Mouse (Mus musculus) neural tube, embryonic 12.5 days (tissue): Measurements from ENCODE around the gene Rab11fip3. TPM values are rescaled to one million over a fixed set of nuclear protein-coding genes. Genes with fewer than 3 reads are reported as not detected.

Source experiments
- ATAC-seq: fragments of 200-750 bp; cut with Nextera tagmentation; 2 replicates; pipeline ENCODE4 v1.8.0; 2017; ENCODE audit warnings: low read depth, mild to moderate bottlenecking, moderate TSS enrichment, moderate library complexity; ENCODE audit not compliant: low FRiP score
- H3K27ac ChIP-seq: fragments of 300-500 bp; sonication (generic); 2 replicates; pipeline ENCODE4 v1.5.1; 2016
- H3K27me3 ChIP-seq: fragments of 300-500 bp; sonication (generic); replicated peaks from 2 replicates; pipeline ENCODE4 v1.6.1; 2016; ENCODE audit warnings: mild to moderate bottlenecking
- H3K36me3 ChIP-seq: fragments of 300-500 bp; sonication (generic); 2 replicates; pipeline ENCODE4 v1.6.1; 2016; ENCODE audit warnings: mild to moderate bottlenecking
- H3K4me1 ChIP-seq: fragments of 300-500 bp; sonication (generic); 2 replicates; pipeline ENCODE4 v1.6.1; 2016
- H3K4me2 ChIP-seq: fragments of 300-500 bp; sonication (generic); replicated peaks from 2 replicates; pipeline ENCODE4 v1.6.1; 2016; ENCODE audit warnings: mild to moderate bottlenecking
- H3K4me3 ChIP-seq: fragments of 300-500 bp; sonication (generic); 2 replicates; pipeline ENCODE4 v1.5.1; 2016
- H3K9ac ChIP-seq: fragments of 300-500 bp; sonication (generic); 2 replicates; pipeline ENCODE4 v1.6.1; 2016; ENCODE audit warnings: mild to moderate bottlenecking
- H3K9me3 ChIP-seq: fragments of 300-500 bp; sonication (generic); 2 replicates; pipeline ENCODE4 v1.6.1; 2016; ENCODE audit warnings: mild to moderate bottlenecking
- WGBS: fragments of 180-500 bp; shearing (Covaris S2); methylation state at CpG from one replicate; pipeline ENCODE4 v1.1.7; 2016; 5-methylcytosine and 5-hydroxymethylcytosine counted together
- polyA plus RNA-seq: library from polyadenylated mRNA; unstranded; fragments of >200 nt; fragmentation: Nextera tagmentation; extraction: Ambion mirVana; gene quantifications from 2 replicates; pipeline ENCODE4 v1.2.1, GENCODE M21; 2016

The Rab11fip3 gene
- polyA plus RNA-seq, 1 experiment from 2014 or later: 33.8 TPM

DNA sequence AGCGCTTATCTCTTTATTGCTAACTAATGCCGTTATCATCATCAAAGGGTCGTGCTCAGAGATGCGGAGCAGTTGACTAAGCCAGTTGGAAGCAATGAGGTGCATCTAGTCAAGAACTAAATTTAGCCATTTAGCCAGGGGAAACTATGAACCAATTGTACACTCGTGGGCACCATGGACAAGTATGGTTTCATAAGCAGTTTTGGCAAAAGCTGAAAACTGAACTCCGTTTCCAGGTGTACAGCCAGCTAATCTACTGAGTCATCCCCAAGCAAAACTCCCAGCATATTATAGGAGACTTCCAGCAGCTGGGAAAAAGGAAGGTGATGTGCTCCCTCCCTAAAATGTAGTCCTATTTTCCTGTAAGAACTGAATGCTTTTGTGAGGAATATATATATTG is 781 bp upstream of the Rab11fip3 start:
- Histone ChIP-seq H3K4me2 (peak overlapping the region; percentile 95), H3K9me3 (no peaks in the 10 kb centered on the region), H3K36me3 (peaks cover 3% of the 10 kb centered on the region), H3K4me3 (peak overlapping the region; percentile 85; the same call in 1 of the 2 replicates), H3K27me3 (peaks cover 7% of the 10 kb centered on the region), H3K4me1 (peaks cover 34% of the 10 kb centered on the region), H3K27ac (no peak overlapping the region), H3K9ac (peak overlapping the region; percentile 94; the same call in 1 of the 2 replicates)
- ATAC-seq: no peak
- WGBS: 42% methylated on average over 6 of the region's 6 CpGs

DNA sequence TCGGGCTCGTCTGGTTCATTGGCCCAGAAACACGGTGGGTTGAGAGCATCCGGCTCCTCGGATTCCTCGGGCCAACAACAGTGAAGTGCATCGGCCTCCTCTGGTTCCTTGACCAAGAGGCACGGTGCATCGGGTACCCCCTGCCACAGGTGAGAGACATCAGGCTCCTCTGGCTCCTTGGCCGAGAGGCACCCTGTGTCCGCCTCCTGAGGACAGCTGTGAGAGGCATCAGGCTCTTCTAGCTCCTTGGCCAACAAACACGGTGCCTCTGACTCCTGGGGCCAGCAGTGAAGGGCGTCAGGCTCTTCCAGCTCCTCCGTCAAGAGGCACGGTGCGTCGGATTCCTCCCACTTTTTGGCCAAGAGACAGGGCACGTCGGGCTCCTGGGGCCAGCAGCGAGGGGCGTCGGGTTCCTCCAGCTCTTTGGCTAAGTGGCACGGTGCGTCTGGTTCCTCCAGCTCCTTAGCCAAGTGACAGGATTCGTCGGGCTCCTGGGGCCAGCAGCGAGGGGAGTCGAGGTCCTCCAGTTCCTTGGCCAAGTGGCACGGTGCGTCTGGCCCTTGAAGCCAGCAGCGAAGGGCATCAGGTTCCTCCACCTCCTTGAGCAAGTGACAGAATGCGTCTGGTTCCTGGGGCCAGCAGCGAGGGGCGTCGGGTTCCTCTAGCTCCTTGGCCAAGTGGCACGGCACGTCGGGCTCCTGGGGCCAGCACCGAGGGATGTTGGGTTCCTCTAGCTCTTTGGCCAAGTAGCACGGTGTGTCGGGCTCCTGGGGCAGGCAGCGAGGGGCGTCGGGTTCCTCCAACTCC is 1.1 kb downstream of the Rab11fip3 start:
- no peak; the same call in 1 of the 2 replicates for ATAC-seq
- 1% methylated on average over 44 of the region's 44 CpGs for WGBS
- H3K27ac ChIP-seq: peak overlapping the region; percentile 92; the same call in 1 of the 2 replicates
- no peaks in the 10 kb centered on the region for H3K9me3 ChIP-seq
- H3K4me1 ChIP-seq: peaks cover 50% of the 10 kb centered on the region
- H3K4me2 ChIP-seq: peak overlapping the region; percentile 95
- H3K27me3 ChIP-seq: peaks cover 7% of the 10 kb centered on the region
- peak overlapping the region; percentile 85 for H3K4me3 ChIP-seq
- peaks cover 17% of the 10 kb centered on the region for H3K36me3 ChIP-seq
- peak overlapping the region; percentile 94 for H3K9ac ChIP-seq

DNA sequence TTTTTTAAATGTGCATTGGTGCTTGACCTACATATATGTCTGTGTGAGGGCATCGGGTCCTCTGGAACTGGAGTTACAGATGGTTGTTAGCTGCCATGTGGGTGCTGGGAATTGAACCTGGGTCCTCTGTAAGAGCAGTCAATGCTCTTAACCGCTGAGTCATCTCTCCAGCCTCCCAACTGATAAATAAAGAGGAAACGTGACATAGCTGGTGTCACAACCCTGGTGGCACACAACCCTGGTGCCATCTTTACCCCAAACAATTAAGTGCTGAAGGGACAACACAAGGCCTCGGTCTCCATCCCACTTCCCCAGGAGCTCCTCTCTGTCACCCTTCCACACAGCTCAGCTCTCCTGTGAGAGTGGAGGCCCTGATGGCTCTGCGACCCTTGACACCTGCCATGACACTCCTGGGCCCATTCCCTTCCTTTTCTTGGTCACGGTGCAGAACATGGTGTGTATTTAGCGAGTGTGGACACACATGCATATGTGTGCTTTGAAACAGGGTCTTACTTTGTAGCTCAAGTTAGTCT is 2.8 kb downstream of the Rab11fip3 start:
- Histone ChIP-seq H3K36me3 (peaks cover 23% of the 10 kb centered on the region), H3K9ac (0 out of 2 replicates have a peak overlapping the region, but pooled peaks have one; percentile 94), H3K27ac (no peak overlapping the region), H3K4me2 (peak overlapping the region; percentile 95), H3K9me3 (no peaks in the 10 kb centered on the region), H3K27me3 (peaks cover 7% of the 10 kb centered on the region), H3K4me1 (peaks cover 58% of the 10 kb centered on the region), H3K4me3 (peak overlapping the region; percentile 85)
- WGBS: 93% methylated on average over 7 of the region's 7 CpGs
- no peak for ATAC-seq

GRCm38 (mm10) chr17:26064916-26065315 is 4.4 kb downstream of the Rab11fip3 start:
- Histone ChIP-seq H3K36me3 (peaks cover 23% of the 10 kb centered on the region), H3K4me1 (peaks cover 60% of the 10 kb centered on the region), H3K9me3 (no peaks in the 10 kb centered on the region), H3K9ac (0 out of 2 replicates have a peak overlapping the region, but pooled peaks have one; percentile 29), H3K27ac (no peak overlapping the region), H3K27me3 (no peaks in the 10 kb centered on the region), H3K4me2 (peak overlapping the region; percentile 45), H3K4me3 (peak overlapping the region; percentile 13; the same call in 1 of the 2 replicates)
- ATAC-seq: no peak
- WGBS: 78% methylated on average over 6 of the region's 6 CpGs

GRCm38 (mm10) chr17:26057787-26058567 is 11.4 kb downstream of the Rab11fip3 start:
- Histone ChIP-seq H3K27me3 (no peaks in the 10 kb centered on the region), H3K9me3 (no peaks in the 10 kb centered on the region), H3K27ac (no peak overlapping the region), H3K4me2 (no peak overlapping the region), H3K4me1 (peaks cover 11% of the 10 kb centered on the region; the same call in 1 of the 2 replicates), H3K4me3 (no peak overlapping the region), H3K36me3 (peaks cover 54% of the 10 kb centered on the region), H3K9ac (no peak overlapping the region)
- WGBS: 88% methylated on average over 9 of the region's 9 CpGs
- ATAC-seq: no peak

- ATAC-seq: no peak
- H3K36me3 ChIP-seq: peaks cover 50% of the 10 kb centered on the region
- 93% methylated on average over 8 of the region's 8 CpGs for WGBS
- no peak overlapping the region for H3K27ac ChIP-seq
- H3K4me1 ChIP-seq: peaks cover 11% of the 10 kb centered on the region; the same call in 1 of the 2 replicates
- no peak overlapping the region for H3K4me2 ChIP-seq
- H3K4me3 ChIP-seq: no peak overlapping the region
- no peaks in the 10 kb centered on the region for H3K9me3 ChIP-seq
- no peak overlapping the region for H3K9ac ChIP-seq
- H3K27me3 ChIP-seq: no peaks in the 10 kb centered on the region
These were observed 12.1 kb downstream of the Rab11fip3 start for GRCm38 (mm10) chr17:26057278-26057677.

DNA sequence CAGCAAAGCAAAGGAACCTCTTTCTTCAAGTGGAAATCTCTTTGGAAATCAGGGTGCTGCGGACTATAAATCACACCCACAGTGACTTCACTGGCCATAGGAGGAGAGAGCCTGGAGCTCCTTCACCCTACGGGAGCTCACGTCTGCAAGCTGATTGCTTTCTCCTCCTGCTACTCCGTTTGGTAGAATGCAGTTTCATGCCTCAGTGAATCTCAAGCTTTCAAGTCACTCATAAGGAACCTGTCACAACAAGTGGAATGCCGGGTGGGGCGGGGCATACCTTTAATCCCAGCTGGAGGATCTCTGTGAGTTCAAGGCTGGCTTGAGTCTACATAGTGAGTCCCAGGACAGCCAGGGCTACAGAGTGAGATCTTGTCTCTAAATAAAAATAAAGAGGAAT is 14.2 kb downstream of the Rab11fip3 start:
- peaks cover 59% of the 10 kb centered on the region for H3K36me3 ChIP-seq
- H3K27me3 ChIP-seq: no peaks in the 10 kb centered on the region
- H3K4me2 ChIP-seq: no peak overlapping the region
- H3K9ac ChIP-seq: no peak overlapping the region
- H3K4me3 ChIP-seq: no peak overlapping the region
- H3K4me1 ChIP-seq: 0 out of 2 replicates have a peak, but pooled peaks cover 2% of the 10 kb centered on the region
- ATAC-seq: no peak
- H3K27ac ChIP-seq: no peak overlapping the region
- WGBS: 52% methylated on average over 6 of the region's 6 CpGs
- no peaks in the 10 kb centered on the region for H3K9me3 ChIP-seq

GRCm38 (mm10) chr17:26054133-26054845 is 15.1 kb downstream of the Rab11fip3 start:
- Histone ChIP-seq H3K9ac (no peak overlapping the region), H3K36me3 (peaks cover 56% of the 10 kb centered on the region), H3K4me2 (no peak overlapping the region), H3K27me3 (no peaks in the 10 kb centered on the region), H3K4me1 (no peaks in the 10 kb centered on the region), H3K4me3 (no peak overlapping the region), H3K27ac (no peak overlapping the region), H3K9me3 (no peaks in the 10 kb centered on the region)
- WGBS: 60% methylated on average over 17 of the region's 17 CpGs
- ATAC-seq: no peak

DNA sequence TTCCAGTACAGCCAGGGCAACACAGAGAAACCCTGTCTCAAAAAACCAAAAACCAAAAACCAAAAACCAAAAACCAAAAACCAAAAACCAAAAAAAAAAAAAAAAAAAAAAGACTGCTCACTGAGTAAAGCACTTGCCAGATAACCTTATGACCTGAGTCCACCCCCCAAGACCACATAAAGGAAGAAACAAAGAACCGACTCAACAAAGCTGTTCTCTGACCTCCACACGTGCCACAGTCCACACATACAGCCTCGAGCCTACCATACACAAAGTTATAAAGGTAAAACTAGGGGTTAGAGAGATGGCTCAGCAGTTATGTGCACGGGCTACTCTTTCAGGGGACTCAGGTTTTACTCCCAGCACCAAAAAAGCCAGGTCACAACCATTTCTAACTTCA is 16.6 kb downstream of the Rab11fip3 start:
- Histone ChIP-seq H3K36me3 (peaks cover 45% of the 10 kb centered on the region), H3K9me3 (no peaks in the 10 kb centered on the region), H3K27ac (no peak overlapping the region), H3K27me3 (no peaks in the 10 kb centered on the region), H3K4me2 (no peak overlapping the region), H3K4me1 (no peaks in the 10 kb centered on the region), H3K4me3 (no peak overlapping the region), H3K9ac (no peak overlapping the region)
- ATAC-seq: no peak
- 94% methylated on average over 4 of the region's 4 CpGs for WGBS

DNA sequence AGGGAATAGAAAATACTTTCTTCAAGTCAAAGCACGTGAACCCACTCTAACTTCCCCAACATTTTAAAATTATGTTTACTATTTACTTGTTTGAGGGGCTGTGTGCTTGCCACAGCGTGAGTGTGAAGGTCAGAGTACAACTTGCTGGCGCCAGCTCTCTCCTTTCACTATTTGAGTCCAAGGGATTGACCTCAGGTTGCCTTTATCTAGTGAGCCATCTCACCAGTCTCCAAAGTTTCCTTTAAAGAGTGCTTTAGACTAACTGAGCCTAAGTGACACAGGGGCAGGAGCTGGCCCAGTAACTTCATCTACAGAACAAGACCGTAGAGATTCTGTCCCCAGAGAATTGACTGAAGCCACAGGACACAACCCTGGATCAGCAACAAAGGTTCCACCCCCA is 17.3 kb downstream of the Rab11fip3 start:
- Histone ChIP-seq H3K4me3 (no peak overlapping the region), H3K9me3 (no peaks in the 10 kb centered on the region), H3K27me3 (no peaks in the 10 kb centered on the region), H3K4me1 (peaks cover under 1% of the 10 kb centered on the region), H3K4me2 (no peak overlapping the region), H3K36me3 (peaks cover 39% of the 10 kb centered on the region), H3K9ac (no peak overlapping the region), H3K27ac (no peak overlapping the region)
- no peak for ATAC-seq
- WGBS: 91% methylated on average over 4 of the region's 4 CpGs

DNA sequence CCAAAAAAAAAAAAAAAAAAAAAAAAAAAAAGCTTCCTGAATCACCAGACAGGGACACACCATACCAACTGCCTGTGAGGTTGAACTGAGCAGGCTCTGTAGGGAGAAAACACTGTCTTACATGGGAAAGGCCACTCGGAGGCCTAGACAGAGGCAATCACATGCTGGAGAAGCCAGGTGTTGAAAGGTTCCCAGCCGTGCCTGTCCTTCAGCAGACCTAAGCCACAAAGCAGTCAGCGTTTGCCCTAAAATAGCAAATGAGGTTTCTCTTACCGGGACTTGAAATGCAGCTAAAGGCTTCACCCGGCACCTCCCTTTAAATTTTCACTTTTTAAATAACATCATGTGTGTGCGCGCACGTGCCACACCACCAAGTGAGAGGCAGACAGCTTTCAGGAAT is 21.2 kb downstream of the Rab11fip3 start:
- Histone ChIP-seq H3K27ac (no peak overlapping the region), H3K9me3 (no peaks in the 10 kb centered on the region), H3K27me3 (no peaks in the 10 kb centered on the region), H3K36me3 (0 out of 2 replicates have a peak, but pooled peaks cover 9% of the 10 kb centered on the region), H3K4me1 (peaks cover 24% of the 10 kb centered on the region), H3K4me3 (no peak overlapping the region), H3K9ac (no peak overlapping the region), H3K4me2 (no peak overlapping the region)
- 93% methylated on average over 8 of the region's 8 CpGs for WGBS
- ATAC-seq: no peak
